Mouse (Mus musculus) hindbrain, embryonic 11.5 days (tissue): ENCODE results near the gene Vmn1r111. TPM values are rescaled to one million over a fixed set of nuclear protein-coding genes. Genes with fewer than 3 reads are reported as not detected.
"Not testable (repeated sequence)": the region's sequence is repeated elsewhere in the genome, so short reads cannot be mapped to it uniquely, and the experiment has no call there.

Experiments used
- ATAC-seq: fragments of 200-750 bp; cut with Nextera tagmentation; 2 replicates; pipeline ENCODE4 v1.8.0; 2017; ENCODE audit warnings: mild to moderate bottlenecking, moderate TSS enrichment, moderate library complexity; ENCODE audit not compliant: low FRiP score
- DNase-seq: peaks from one replicate; pipeline ENCODE4 v3.0.0-alpha.2; 2015; ENCODE audit warnings: low spot score
- H3K27ac ChIP-seq: fragments of 300-500 bp; sonication (generic); 2 replicates; pipeline ENCODE4 v1.5.1; 2014; ENCODE audit warnings: mild to moderate bottlenecking, low read depth, low read length
- H3K27me3 ChIP-seq: fragments of 300-500 bp; sonication (generic); 2 replicates; pipeline ENCODE4 v1.6.1; 2014; ENCODE audit warnings: mild to moderate bottlenecking, low read length, moderate library complexity, mixed read lengths; ENCODE audit not compliant: control insufficient read depth, insufficient read depth
- H3K36me3 ChIP-seq: fragments of 300-500 bp; sonication (generic); 2 replicates; pipeline ENCODE4 v1.6.1; 2014; ENCODE audit warnings: mild to moderate bottlenecking, low read length, moderate library complexity, mixed read lengths; ENCODE audit not compliant: control insufficient read depth, insufficient read depth
- H3K4me1 ChIP-seq: fragments of 300-500 bp; sonication (generic); replicated peaks from 2 replicates; pipeline ENCODE4 v1.6.1; 2014; ENCODE audit warnings: low read length, mixed read lengths; ENCODE audit not compliant: control insufficient read depth, insufficient read depth
- H3K4me2 ChIP-seq: fragments of 300-500 bp; sonication (generic); replicated peaks from 2 replicates; pipeline ENCODE4 v1.6.1; 2014; ENCODE audit warnings: mild to moderate bottlenecking, low read depth, low read length
- H3K4me3 ChIP-seq: fragments of 300-500 bp; sonication (generic); 2 replicates; pipeline ENCODE4 v1.5.1; 2014; ENCODE audit warnings: low read depth, low read length
- H3K9ac ChIP-seq: fragments of 300-500 bp; sonication (generic); 2 replicates; pipeline ENCODE4 v1.6.1; 2014; ENCODE audit warnings: low read depth, low read length
- H3K9me3 ChIP-seq: fragments of 300-500 bp; sonication (generic); 2 replicates; pipeline ENCODE4 v1.6.1; 2016; ENCODE audit warnings: low read length; ENCODE audit not compliant: control insufficient read depth
- WGBS: fragments of 180-500 bp; shearing (Covaris S2); extraction: QIAGEN DNeasy Blood & Tissue Kit; methylation state at CpG from one replicate; pipeline ENCODE4 v1.1.7; 2014; 5-methylcytosine and 5-hydroxymethylcytosine counted together
- polyA plus RNA-seq: library from polyadenylated mRNA; unstranded; fragments of >200 nt; fragmentation: Nextera tagmentation; extraction: Ambion mirVana; gene quantifications from 2 replicates; pipeline ENCODE4 v1.2.1, GENCODE M21; 2014

Gene Vmn1r111
- polyA plus RNA-seq, result not detected in 2 replicates

DNA sequence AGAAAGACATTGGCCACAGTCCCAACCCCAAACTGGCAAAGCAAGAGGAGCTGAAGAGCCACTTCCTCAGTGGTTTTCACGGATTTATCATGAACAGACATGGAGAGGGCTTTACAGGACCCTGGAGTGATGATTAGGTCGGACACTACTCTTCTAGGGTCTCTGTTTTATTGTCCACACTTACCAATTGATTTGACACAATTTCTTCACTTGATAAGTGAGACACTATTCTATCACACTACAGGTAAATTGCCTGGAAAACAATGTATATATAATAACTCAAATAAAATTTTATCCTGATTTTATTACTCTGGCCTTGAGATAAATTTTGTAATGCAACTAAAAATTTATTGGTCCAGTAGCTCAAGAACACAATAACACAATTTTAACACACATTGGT lies at the start of gene Vmn1r111:
Gene Vmn1r111, minus strand, starts transcription at position 101 of the 400 bp plus-strand sequence.
- not testable (repeated sequence) for H3K27me3 ChIP-seq, H3K9ac ChIP-seq, H3K4me1 ChIP-seq, DNase-seq, H3K36me3 ChIP-seq, H3K4me3 ChIP-seq, ATAC-seq, H3K4me2 ChIP-seq, H3K27ac ChIP-seq, H3K9me3 ChIP-seq
- WGBS, result no CpG with 5 or more reads among the region's 2 CpGs

DNA sequence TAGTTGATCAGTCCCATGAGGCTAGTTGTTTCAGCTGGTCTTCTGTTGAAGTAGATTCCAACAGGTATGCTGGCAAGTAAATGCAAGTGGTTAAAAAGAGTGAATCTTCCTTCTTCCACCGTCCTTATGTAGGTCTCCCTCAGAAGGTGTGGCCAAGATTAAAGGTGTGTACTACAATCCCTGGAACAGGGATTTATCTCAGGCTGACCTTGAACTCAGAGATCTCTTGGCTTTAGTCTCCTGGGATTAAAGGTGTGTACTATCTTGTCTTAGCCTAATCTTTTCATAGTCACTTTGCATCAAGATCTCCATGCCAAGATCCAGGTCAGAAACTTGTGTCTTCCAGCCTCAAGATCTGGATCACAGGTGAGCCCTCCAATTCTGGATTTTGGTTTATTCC lies 27.5 kb upstream of the Vmn1r111 start, which contains the start of gene Gm10668:
Gene Gm10668, minus strand, starts transcription at position 101 of the 400 bp plus-strand sequence.
- WGBS, result no CpG with 5 or more reads among the region's 1 CpGs
- not testable (repeated sequence) for H3K27ac ChIP-seq, H3K4me1 ChIP-seq, H3K36me3 ChIP-seq, H3K9me3 ChIP-seq, H3K9ac ChIP-seq, H3K4me3 ChIP-seq, DNase-seq, H3K27me3 ChIP-seq, H3K4me2 ChIP-seq, ATAC-seq

DNA sequence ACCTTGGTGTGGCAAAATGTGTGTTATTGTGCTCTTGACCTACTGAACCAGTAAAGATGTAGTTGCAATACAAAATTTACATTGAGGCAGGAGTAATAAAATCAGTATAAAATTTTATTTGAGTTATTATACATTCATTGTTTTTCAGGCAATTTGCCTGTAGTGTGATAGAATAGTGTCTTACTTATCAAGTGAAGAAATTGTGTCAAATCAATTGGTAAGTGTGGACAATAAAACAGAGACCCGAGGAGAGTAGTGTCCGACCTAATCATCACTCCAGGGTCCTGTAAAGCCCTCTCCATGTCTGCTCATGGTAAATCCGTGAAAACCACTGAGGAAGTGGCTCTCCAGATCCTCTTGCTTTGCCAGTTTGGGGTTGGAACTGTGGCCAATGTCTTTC lies 34.4 kb downstream of the Vmn1r111 start, which contains the start of gene Vmn1r107:
Gene Vmn1r107, plus strand, starts transcription at position 301 of the 400 bp plus-strand sequence.
- not testable (repeated sequence) for H3K9me3 ChIP-seq, DNase-seq, H3K4me1 ChIP-seq, H3K27me3 ChIP-seq, H3K4me3 ChIP-seq, H3K27ac ChIP-seq, ATAC-seq, H3K9ac ChIP-seq, H3K4me2 ChIP-seq, H3K36me3 ChIP-seq
- no CpG with 5 or more reads among the region's 3 CpGs for WGBS

Other genes starting within 250 kb of the Vmn1r111 start
- gene Gm10670, start 228.3 kb downstream of the Vmn1r111 start, polyA plus RNA-seq, result not detected in 2 replicates
- gene Vmn1r103, start 192.7 kb downstream of the Vmn1r111 start, polyA plus RNA-seq, result not detected in 2 replicates
- gene Vmn1r104, start 169.4 kb downstream of the Vmn1r111 start, polyA plus RNA-seq, result not detected in 2 replicates
- gene Gm5726, start 157.5 kb downstream of the Vmn1r111 start, polyA plus RNA-seq, result not detected in 2 replicates
- gene Gm4141, start 127.0 kb downstream of the Vmn1r111 start, polyA plus RNA-seq, result not detected in 2 replicates
- not detected in 2 replicates for gene Gm4513, start 104.2 kb downstream of the Vmn1r111 start, polyA plus RNA-seq
- not detected in 2 replicates for gene Vmn1r107, start 34.3 kb downstream of the Vmn1r111 start, polyA plus RNA-seq
- gene Gm10668, start 27.4 kb upstream of the Vmn1r111 start, polyA plus RNA-seq, result not detected in 2 replicates
- gene Vmn1r112, start 68.0 kb upstream of the Vmn1r111 start, polyA plus RNA-seq, result not detected in 2 replicates
- gene Vmn1r113, start 84.1 kb upstream of the Vmn1r111 start, polyA plus RNA-seq, result not detected in 2 replicates
- not detected in 2 replicates for gene Vmn1r114, start 109.0 kb upstream of the Vmn1r111 start, polyA plus RNA-seq
- gene Vmn1r115, start 141.8 kb upstream of the Vmn1r111 start, polyA plus RNA-seq, result not detected in 2 replicates
- gene Vmn1r116, start 169.0 kb upstream of the Vmn1r111 start, polyA plus RNA-seq, result not detected in 2 replicates
- gene Vmn1r117, start 180.9 kb upstream of the Vmn1r111 start, polyA plus RNA-seq, result not detected in 2 replicates
- not detected in 2 replicates for gene Vmn1r118, start 209.1 kb upstream of the Vmn1r111 start, polyA plus RNA-seq